Mouse (Mus musculus) ES-Bruce4 (cell line): ENCODE measurements around the gene Psmd9.

Source experiments
- CTCF ChIP-seq: IDR thresholded peaks from one replicate; pipeline ENCODE4 v1.8.1; 2011; ENCODE audit warnings: low read depth, low read length
- EP300 ChIP-seq: IDR thresholded peaks from 2 replicates; pipeline ENCODE4 v1.6.1; 2011; ENCODE audit warnings: low read depth, low read length; ENCODE audit not compliant: insufficient read depth
- POLR2A ChIP-seq: IDR thresholded peaks from one replicate; pipeline ENCODE4 v1.8.1; 2011; ENCODE audit warnings: low read length; ENCODE audit not compliant: insufficient read depth

GRCm38 (mm10) chr5:123167591-123167990 lies 1.6 kb upstream of the Psmd9 start:
- no peak for TF ChIP-seq CTCF
- no peak for TF ChIP-seq POLR2A
- TF ChIP-seq EP300: no peak
